Mouse (Mus musculus) adipocyte (in vitro differentiated cells): ENCODE results near the gene Prmt7.

ENCODE experiments used
- DNase-seq: peaks from one replicate; pipeline ENCODE4 v3.0.0-alpha.2; 2016; ENCODE audit warnings: low spot score

The Prmt7 gene

DNA sequence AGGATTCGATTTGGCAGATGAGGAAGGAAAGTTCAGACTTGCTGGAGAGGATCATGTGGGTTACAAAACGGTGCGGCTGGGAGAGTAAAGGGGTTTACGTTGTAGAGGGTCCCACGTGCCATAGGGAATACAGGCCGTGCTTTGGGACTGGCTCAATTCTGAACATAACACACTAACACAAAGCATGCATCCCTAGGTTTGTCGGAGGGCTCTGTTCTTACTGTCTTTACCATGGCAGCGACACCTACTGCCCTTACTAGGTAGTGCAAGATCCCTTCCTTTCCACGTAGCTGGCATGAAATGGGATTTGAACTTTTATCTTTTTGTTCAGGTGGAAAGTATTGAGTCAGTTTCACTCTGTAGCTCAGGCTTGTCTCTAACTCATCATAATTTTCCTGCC lies 15.9 kb downstream of the Prmt7 start:
- DNase-seq, result peak; percentile 67

DNA sequence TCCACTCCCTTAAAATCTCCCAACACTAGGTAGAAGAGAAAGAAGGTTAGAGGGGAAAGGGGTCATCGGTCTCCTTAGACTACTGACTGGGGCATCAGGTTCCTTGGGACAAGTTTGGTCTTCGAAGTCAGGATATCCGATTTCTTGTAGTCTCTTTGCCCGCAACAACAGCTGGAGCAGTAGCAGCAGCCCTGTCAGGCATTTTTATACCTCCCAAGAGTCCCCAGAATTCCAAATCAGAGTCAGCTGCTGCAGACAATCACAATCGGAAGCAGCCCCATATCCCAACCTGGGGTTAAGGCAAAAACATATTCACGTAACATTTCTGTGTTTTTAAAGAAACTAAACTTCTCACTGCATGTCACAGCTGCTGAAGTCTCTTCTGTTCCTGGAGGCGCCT lies 20.8 kb downstream of the Prmt7 start:
- DNase-seq, result no peak

DNA sequence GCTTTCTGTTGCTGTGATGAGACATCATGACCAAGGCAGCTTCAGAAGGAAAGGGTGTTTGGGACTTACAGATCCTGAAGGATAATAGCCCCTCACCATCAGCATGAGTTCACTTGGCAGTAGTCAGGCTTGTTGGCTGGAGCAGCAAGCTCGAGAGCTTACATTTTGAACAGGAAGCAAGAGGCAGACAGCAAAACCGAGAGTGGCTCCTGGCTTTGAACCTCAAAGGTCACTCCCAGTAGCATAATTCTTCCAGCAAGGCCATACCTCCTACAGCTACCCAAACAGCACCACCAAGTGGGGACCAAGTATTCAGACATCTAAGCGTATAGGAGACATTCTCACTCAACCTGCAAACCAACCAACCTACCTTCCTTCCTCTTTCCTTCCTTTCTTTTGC lies 22.0 kb downstream of the Prmt7 start:
- DNase-seq, result no peak

DNA sequence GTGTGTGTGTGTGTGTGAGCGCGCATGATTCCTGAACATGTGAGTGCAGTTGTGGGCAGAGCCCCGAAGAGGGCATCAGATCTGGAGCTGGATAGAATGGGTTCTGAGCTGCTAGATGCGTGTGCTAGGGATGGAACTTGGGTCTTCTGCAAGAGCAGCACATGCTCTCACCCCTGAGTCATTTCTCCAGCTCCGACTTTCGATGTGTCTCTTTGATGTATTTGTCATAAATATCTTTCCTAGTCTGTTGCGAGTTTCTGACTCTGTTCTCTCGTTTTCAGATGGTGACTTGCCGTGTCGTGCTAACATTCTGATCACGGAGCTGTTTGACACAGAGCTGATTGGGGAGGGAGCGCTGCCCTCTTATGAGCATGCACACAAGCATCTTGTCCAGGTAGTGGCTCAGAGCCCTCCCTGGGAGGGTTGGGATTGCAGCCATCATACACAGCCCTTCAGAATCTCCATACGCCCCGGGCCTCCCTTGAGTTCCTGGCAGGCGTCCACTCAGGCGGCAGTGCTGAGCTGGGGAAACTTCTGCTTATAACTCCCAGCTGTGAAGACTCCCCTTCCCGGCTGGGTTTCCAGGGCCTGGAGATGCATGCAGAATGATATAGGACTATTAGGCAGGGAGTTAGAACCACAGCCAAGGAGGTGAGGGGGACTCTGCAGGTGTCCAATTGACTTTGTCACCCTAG lies 24.0 kb downstream of the Prmt7 start:
- no peak for DNase-seq

DNA sequence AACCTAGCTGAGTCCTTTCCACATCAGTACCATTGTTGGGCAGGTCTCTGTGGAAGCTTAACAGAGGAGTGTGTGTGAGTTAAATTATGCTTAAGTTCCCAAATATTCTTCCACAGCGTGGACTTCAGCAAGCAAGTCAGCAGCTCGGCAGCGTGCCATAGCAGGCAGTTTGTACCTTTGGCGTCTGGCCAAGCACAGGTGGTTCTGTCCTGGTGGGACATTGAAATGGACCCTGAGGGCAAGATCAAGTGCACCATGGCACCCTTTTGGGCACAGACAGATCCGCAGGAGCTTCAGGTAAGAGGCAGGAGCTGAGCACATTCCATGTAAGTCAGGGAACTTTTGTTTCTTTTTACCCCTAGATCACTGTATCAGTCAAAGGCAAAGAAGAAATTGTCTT lies 26.4 kb downstream of the Prmt7 start:
- DNase-seq, result no peak

DNA sequence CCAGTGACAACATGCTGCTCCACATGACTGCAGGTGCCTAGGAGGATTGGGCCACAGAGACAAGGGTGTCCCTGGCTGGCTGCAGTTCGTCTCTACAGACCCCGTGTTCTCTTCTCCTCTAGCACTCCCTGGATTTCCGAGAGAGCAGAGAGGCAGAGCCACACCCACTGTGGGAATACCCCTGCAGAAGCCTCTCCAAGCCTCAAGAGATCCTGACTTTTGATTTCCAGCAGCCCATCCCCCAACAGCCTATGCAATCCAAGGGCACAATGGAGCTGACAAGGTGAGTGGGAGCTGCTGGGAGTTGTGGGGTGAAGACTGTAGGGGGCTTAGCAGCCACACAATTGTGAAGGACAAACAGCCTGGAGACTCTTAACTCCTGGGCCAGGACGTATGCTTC lies 39.5 kb downstream of the Prmt7 start:
- no peak for DNase-seq

DNA sequence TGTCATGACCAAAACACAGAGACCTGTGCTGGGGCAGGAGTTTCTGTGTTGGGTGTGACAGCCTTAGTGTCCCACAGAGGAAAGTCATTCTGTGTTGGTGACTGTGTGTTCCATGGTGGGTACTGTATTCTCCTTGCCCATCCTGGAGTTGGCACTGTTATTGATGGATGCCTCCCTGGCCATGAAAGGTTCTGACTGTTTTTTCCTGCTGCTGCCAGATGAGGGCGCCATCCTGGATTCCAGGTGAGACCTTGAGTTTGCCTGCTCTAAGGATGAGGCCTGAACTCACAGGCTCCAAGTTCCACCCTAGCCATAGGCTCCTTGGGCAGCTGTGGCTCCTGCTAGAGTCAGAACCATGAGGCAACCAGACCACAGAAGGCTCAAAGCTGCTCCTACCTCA lies 47.4 kb downstream of the Prmt7 start:
- DNase-seq, result no peak

DNA sequence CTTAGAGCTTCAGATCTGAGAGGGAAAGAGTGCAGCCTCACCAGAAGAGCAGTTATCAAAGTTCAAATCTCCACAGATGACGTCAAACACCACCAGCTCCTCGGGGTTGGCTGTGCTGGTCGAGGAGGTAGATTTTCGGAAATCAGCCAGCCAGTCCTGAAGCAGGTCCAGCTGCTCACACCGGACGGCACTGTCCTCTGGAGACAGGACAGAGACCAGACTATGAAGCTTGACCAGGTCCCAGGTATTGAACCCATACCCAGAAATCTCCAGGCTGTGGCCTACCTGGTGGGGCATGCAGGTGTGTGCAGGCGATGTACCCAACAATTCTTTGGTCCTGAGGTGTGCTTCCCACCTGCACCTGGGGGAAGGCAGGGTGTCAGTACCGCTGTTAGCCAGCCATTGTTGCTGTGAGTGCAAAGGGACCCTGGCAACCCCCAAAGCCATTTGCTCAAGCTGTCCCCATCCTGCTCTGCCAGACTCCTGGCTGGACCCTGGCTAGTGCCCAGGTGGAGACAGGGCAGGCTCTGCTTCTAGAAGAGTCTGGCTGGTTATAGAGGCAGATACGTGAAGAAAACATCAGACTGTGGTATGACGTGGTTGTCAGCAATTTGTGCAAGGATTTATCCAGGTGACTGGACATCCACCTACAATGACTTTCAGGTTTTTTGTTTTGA lies 49.0 kb downstream of the Prmt7 start:
- DNase-seq, result no peak

DNA sequence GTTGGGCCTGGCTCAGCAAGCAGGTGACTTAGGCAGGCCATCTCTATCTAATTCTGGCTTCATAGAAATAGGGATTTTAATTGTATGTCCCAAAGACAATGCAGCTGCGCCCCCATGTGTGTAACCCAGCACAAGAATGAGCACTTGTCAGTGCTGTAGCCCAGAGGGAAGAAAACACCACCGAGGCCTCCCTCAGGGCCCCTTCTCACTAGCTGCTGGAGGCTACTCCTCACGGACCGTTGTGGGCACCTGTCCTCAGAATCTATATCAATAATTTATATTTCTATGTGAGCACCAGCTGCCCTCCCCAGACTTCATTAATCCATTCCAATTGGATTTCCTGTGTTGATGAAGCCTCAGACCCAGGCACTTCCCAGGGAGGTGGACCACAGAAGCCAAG lies 50.2 kb downstream of the Prmt7 start:
- DNase-seq, result no peak

DNA sequence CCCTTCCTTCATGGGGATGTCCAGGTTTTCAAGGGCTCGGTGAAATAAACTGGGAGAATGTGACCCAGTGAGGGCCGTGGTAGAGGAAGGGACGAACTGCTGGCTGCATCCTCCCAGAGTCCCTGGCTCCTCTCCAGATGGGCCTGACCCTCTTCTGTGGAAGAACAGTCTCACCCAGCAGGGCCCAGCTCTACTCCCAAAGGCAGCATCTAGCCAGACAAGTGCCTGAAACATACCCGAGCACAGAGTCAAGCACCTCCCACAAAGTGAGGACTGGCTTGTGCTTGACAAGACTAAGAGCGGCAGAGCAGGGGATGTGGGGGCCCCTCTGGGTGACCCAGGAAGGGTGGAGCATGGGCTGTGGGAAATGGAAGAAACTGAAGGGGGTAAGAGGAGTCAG lies 51.6 kb downstream of the Prmt7 start:
- no peak for DNase-seq

DNA sequence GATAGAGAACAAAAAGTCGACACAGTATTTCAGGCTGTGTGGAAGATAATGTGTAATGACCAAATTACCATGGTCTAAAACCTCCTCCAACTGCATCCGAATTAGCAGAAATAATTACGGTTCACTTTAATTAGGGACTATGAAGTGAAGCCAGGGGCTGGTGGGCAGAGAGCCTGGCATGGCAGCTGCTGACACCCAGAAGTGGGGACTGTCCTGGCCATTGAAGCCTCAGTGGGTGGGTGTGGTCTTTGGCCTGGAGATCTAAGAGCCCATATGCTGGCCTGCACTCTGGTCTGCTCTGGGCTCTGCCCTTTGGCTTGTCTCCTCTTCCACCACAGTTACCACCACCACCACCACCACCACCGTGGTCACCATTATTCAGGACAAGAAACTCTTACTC lies 53.2 kb downstream of the Prmt7 start:
- no peak for DNase-seq

DNA sequence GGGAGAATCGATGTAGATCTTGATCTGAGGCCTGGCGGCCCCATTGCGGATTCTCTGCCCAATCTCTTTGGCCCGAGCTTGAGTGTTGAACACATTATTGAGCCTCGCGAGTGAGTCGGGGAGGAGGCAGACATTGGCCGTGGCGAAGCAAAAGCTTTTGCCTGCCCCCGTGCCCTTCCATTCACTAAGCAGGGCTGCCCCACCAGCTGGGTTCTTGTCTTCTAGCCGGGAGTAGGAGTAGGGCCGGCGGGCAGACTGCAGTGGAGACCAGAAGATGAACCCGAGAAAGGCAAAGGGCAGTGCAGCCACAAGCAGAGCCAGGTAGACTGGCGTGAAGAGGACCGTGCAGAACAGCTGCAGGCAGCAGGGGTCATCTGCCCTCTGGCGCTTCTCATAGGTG lies 54.7 kb downstream of the Prmt7 start:
- DNase-seq, result no peak

DNA sequence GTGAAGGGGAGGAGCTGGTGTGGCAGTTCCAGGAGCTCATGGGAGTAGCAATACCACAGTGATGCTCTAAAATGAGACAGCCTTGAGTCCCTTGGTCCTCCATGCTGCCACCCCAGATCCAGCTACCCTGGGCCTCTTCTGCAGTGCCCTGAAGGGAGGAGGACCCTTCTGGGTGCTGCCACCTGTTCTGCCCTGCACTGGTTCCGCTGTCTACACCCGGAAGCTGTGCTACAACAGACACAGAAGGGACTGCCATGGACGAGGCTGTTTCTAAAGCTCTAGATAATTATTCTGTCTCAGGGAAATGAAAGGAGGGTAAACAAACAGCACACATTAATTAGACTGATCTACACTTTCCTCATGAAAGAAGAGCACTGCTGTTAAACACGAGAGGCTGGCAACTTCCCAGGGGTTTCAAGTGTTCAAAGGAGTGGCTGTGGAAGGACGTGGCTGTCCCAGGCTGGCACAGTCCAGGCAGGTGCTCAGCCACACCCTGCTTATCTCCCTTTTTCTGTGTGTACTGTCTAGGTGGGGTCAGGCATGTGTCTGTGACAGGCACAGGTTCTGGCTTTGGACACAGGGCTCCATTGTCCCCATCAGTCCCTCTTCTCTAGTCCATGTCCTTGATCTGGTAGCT lies 58.1 kb downstream of the Prmt7 start:
- DNase-seq, result no peak

DNA sequence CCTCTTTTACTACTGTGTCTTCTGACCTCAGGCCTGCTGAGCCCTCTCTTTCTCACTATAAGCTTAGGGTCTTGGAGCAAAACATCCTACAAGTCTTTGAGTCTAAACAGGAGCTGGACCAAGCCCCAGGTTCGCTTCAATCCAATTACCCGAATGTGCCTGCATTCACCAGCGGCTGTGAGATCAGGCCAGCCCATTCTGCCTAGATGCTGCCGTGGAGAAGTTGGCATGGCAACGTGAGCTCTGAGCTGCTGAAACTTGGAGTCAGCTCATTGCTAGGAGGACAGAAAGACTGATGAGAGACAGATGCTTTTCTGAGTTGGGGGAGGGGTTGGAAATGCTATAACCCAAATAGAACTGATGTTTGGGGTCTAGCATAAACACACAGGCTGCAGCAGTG lies 60.1 kb downstream of the Prmt7 start:
- no peak for DNase-seq

DNA sequence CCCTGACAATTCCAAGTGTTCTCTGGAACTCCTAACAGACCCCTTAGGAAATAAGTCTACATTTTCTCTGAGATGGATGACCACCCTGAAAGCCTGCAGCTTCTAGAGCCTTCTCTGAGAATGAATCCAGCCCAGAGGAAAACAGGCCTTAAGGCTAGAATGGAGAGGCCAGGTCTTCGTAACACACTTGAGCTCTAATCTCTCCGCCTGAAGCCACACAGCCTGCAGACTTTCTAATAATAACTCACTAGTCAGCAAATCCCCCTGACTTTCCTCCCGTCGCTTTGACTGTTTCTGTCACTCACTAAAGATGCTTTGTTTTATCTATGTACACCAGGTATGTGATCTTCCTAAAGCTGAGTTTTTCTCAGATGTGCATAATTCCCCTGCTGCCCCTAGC lies 60.6 kb downstream of the Prmt7 start:
- DNase-seq, result no peak

DNA sequence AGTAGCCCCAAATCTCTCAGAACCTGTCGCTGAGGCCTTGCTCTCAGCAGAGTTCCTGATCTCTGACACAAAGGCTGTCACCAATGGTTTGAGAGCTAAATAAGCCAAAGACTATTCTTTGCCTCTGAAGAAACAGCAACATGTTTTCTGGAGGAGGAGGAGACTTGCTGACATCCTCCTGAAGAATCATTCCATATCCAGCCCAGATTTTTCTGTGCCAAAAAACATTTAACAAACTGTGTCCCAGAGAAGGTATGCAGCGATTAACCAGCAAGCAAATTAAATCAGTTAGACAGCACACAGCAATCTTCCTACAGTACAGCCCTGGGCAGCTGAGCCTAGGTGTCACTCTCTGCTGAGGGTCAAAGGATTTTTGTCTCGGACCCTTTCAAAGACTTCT lies 62.7 kb downstream of the Prmt7 start:
- DNase-seq, result peak; percentile 16

DNA sequence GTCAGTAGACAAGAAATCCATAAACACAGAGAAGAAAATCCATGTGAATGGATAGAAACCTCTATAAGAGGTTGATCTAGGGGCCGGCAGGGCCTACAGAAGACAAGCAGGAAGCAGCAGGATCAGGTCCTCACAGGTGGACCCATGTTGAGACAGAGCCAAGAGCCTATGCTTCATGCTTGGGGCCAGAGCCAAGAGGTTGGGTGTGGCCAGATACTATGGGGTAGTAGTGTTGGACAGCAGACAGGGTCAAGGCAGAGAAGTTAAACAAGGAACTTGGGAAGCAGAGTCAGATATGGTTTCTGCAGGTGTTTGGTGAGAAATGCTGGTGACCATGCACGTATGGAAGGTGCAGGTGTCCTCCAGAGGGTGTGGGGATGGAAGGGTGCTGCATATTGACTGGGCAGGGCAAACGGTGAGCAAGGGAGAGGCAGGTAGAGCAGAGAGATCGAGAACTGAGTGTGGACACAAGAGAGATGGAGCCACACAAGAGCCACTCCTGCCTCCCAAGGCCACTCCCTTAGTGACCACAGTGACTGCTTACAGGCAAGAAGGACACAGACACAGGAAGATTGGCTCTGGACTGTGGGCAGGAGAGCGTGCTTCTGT lies 66.1 kb downstream of the Prmt7 start:
- DNase-seq, result no peak

DNA sequence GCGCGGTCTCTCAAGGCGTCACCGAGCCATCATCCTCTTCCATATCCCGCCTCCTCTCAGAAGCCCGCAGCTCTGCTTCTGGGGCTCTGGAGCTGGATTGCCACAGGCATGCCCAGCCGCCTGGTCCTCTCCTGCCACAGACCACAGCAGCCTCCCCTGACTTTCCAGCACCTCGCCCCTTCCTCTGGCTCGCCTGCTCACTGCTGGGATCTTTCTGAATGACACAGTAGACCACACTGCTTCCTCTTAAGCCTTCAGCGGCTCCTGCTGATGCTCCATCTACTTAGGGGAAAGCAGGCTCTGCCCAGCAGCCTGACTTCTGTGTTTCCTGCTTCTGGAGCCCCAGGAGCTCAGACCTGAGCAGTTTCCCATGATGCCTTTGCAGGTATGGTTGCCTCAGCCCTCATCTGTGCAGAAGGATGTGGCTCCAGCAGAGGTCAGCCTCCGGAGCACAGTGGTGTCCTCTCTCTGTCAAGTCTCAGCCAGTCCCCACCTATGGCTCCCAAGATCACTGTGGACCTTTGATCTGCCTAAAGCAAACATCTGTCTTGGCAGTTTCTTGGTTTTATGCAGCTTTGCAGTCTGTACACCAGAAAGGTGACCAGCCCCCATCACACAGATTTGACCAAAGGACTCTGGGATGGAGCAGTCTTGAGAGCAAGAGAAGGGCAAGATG lies 67.8 kb downstream of the Prmt7 start:
- DNase-seq, result no peak

DNA sequence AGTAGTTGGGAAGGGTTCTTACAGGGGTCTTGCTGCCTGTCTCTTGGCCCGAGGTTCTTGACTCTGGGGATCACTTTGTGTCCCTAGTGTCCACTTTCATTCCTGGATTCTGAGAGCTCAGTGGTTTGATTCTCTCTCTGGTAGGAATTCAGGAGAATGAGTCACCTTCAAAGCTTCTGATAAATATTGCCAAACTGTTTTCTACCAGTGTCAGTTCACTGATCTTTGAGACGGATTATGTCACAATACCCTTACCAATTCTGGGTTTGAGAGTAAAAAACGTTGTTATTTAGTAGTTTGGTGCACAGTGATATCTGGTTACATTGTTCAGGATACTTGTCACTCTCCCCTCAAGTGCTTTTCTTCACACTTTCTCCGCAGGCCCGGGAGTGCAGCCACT lies 69.4 kb downstream of the Prmt7 start:
- DNase-seq, result no peak

DNA sequence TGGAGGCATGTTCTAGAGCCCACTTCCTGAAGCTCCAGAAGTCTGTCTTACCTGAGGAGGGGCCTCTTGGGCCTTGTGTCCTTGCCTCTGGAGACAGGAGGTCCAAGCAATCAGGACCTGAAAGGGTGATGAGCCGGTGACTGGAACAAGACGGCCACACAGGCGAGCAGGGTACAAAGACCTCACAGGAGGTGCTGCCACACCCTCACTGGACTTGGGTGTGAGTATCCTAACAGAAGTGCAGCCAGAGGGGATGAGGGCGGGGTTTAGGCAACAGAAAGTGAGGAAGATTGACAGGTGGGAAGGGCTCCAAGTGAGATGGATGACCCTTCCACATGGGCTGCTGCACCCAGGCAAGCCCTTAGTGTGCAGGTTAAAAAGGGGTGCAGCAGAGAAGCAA lies 70.1 kb downstream of the Prmt7 start:
- DNase-seq, result no peak

DNA sequence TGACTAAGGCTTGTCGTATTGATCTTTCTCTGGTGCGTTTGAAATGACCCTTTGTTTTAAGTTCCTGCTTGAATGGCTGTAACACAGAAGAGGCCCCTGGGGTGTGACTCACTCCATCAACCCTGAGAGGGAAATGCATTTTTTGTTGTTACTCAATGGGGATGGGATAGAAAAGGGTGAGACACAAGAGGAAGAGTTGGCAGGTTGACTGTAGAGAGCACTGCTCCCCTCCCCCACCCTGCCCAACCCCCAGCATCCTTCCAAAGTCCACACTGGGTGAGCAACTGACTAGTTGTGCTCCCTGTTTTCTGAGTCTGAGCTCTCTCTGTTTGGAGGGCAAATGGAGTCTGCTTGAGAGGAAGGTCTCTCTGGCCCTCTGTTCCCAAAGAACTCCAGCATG lies 76.7 kb downstream of the Prmt7 start:
- no peak for DNase-seq

DNA sequence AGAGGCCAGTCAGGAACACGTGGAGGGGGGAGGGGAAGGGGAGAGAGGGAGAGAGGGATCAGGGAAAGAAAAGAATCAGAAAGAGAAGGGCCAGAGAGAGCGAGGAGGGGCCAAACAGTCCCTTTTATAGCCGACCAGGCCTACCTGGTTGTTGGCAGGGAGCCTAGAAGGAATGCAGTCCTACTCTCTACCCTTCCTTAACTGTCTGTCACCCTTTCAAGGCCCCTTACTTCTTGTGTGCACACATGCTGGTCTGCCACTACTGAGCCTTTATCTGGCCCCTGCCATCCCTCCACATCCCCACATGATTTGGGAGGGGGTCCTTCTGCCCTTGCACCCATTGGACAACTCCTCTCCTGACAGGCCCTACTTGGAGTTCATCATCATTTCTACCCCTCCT lies 78.0 kb downstream of the Prmt7 start:
- no peak for DNase-seq

DNA sequence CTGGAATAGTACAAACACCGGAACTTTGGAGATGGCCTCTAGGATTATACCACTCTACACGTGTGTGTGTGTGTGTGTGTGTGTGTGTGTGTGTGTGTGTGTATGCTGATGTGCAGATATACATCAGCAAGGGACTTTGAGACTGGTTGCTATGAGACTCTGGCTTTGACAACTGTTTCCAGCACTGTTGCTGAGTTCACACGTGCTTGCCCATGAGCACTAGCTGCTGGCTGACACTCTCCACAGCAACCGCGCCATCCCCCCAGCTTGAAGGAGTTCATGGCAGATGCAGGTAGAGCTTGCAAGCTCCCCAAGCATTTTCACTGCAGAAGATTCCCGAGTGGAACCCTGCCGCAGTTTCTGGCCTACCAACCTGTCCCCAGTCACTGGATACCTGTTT lies 78.7 kb downstream of the Prmt7 start:
- no peak for DNase-seq
